Mouse (Mus musculus) liver, embryonic 15.5 days (tissue): ENCODE measurements around the gene Fan1. TPM values are rescaled to one million over a fixed set of nuclear protein-coding genes. Genes with fewer than 3 reads are reported as not detected.
A peak's percentile ranks its signal among the peaks of the same experiment; 100 is the strongest.

ENCODE experiments used
- ATAC-seq: fragments of 200-750 bp; cut with Nextera tagmentation; 2 replicates; pipeline ENCODE4 v1.8.0; 2017; ENCODE audit warnings: moderate number of reproducible peaks, mild to moderate bottlenecking, moderate library complexity; ENCODE audit not compliant: insufficient read depth
- H3K27ac ChIP-seq: fragments of 300-500 bp; sonication (generic); replicated peaks from 2 replicates; pipeline ENCODE4 v1.5.1; 2015; ENCODE audit warnings: mild to moderate bottlenecking, inconsistent platforms
- H3K27me3 ChIP-seq: fragments of 300-500 bp; sonication (generic); 2 replicates; pipeline ENCODE4 v1.6.1; 2015; ENCODE audit warnings: mild to moderate bottlenecking, inconsistent platforms
- H3K36me3 ChIP-seq: fragments of 300-500 bp; sonication (generic); replicated peaks from 2 replicates; pipeline ENCODE4 v1.6.1; 2015; ENCODE audit warnings: moderate library complexity, mild to moderate bottlenecking, inconsistent platforms
- H3K4me1 ChIP-seq: fragments of 300-500 bp; sonication (generic); replicated peaks from 2 replicates; pipeline ENCODE4 v1.6.1; 2015; ENCODE audit warnings: inconsistent platforms
- H3K4me2 ChIP-seq: fragments of 300-500 bp; sonication (generic); 2 replicates; pipeline ENCODE4 v1.6.1; 2015; ENCODE audit warnings: moderate library complexity, mild to moderate bottlenecking, inconsistent platforms
- H3K4me3 ChIP-seq: fragments of 300-500 bp; sonication (generic); replicated peaks from 2 replicates; pipeline ENCODE4 v1.5.1; 2015; ENCODE audit warnings: mild to moderate bottlenecking, inconsistent platforms
- H3K9ac ChIP-seq: fragments of 300-500 bp; sonication (generic); 2 replicates; pipeline ENCODE4 v1.6.1; 2015; ENCODE audit warnings: moderate library complexity, mild to moderate bottlenecking, inconsistent platforms
- H3K9me3 ChIP-seq: fragments of 300-500 bp; sonication (generic); replicated peaks from 2 replicates; pipeline ENCODE4 v1.6.1; 2016; ENCODE audit warnings: inconsistent platforms
- WGBS: fragments of 180-500 bp; shearing (Covaris S2); methylation state at CpG from one replicate; pipeline ENCODE4 v1.1.7; 2015; ENCODE audit warnings: mixed read lengths; ENCODE audit not compliant: insufficient replicate concordance; 5-methylcytosine and 5-hydroxymethylcytosine counted together
- polyA plus RNA-seq: library from polyadenylated mRNA; unstranded; fragments of >200 nt; fragmentation: Nextera tagmentation; extraction: Ambion mirVana; gene quantifications from 2 replicates; pipeline ENCODE4 v1.2.1, GENCODE M21; 2015

Fan1 gene
- polyA plus RNA-seq, 1 experiment from 2014 or later = 1.5 TPM

GRCm38 (mm10) chr7:64331309-64331708 lies 42.6 kb downstream of the Fan1 start:
- 65% methylated on average over 3 of the region's 3 CpGs for WGBS
- no peak for ATAC-seq
- H3K9ac ChIP-seq = no peak overlapping the region
- no peaks in the 10 kb centered on the region for H3K4me1 ChIP-seq
- H3K4me2 ChIP-seq = no peak overlapping the region
- no peaks in the 10 kb centered on the region for H3K9me3 ChIP-seq
- no peak overlapping the region for H3K4me3 ChIP-seq
- no peak overlapping the region for H3K27ac ChIP-seq
- H3K27me3 ChIP-seq = no peaks in the 10 kb centered on the region
- H3K36me3 ChIP-seq = peaks cover 13% of the 10 kb centered on the region

DNA sequence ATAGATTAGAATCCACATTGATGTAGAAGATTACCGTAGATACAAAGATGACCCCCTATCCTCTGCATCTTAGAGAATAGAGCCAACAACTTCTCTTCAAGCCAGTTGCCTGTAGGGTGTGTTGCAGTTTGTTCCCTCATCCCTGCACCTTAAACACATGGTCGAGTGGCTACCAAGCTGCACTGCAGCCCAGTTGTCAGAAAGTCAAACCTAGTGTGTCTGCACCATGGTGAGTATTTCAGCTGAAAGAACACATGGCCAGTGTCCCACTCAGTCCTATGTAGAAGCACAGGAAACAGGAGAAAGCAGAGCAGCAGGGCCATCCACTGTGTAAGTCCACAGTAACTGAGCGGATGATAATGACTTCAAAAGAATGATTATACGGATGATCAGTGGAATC lies 46.4 kb downstream of the Fan1 start:
- H3K27ac ChIP-seq = no peak overlapping the region
- H3K9me3 ChIP-seq = no peaks in the 10 kb centered on the region
- H3K4me3 ChIP-seq = no peak overlapping the region
- no peaks in the 10 kb centered on the region for H3K27me3 ChIP-seq
- H3K36me3 ChIP-seq = peaks cover 6% of the 10 kb centered on the region; the same call in 1 of the 2 replicates
- H3K4me2 ChIP-seq = no peak overlapping the region
- no peaks in the 10 kb centered on the region for H3K4me1 ChIP-seq
- WGBS = 74% methylated on average over 4 of the region's 4 CpGs
- ATAC-seq = no peak
- no peak overlapping the region for H3K9ac ChIP-seq

DNA sequence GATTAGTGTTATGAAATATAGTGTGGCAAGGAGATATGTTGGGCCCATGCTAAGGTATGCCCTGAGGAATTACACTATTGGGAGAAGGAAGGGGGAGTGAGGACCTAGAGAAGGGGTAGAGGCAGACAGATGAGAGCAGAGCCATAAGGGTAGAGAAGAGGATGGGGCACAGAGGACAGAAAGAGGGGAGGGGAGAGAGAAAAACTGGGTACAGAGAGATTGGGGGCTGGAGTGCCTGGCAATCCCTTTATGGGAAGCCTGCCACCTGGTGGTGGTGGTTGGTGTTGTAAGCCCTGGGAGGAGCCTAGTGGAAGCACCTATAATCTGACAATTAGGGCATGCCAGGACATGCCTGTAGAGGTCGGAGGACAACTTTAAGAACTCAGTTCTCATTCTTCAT lies 47.0 kb downstream of the Fan1 start:
- H3K4me3 ChIP-seq = no peak overlapping the region
- 0 out of 2 replicates have a peak, but pooled peaks have one; percentile 31 for ATAC-seq
- H3K27ac ChIP-seq = no peak overlapping the region
- WGBS = 11% methylated on average over 1 of the region's 1 CpGs
- no peaks in the 10 kb centered on the region for H3K27me3 ChIP-seq
- H3K9me3 ChIP-seq = no peaks in the 10 kb centered on the region
- H3K4me2 ChIP-seq = no peak overlapping the region
- H3K9ac ChIP-seq = no peak overlapping the region
- H3K36me3 ChIP-seq = peaks cover 6% of the 10 kb centered on the region; the same call in 1 of the 2 replicates
- no peaks in the 10 kb centered on the region for H3K4me1 ChIP-seq

DNA sequence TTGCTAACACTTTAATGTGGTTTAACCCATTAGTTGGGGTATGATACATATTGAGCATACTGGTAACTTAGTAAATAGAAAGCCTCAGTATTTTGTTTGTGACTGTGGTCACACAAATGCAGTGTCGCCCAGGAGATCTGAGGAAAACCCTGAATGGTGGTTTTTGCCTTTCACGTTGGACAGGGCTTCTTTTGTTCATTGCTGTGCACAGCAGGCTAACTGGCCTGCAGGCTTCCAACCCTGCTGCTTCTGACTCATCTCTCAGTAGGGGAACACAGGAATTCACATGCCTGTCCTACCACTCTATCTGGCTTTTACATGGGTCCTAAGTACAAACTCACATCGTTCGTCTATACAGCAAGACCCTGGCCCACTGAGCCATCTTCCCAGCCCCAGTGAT lies 52.2 kb downstream of the Fan1 start:
- no peak overlapping the region for H3K4me2 ChIP-seq
- no peaks in the 10 kb centered on the region for H3K4me1 ChIP-seq
- no peaks in the 10 kb centered on the region for H3K27me3 ChIP-seq
- H3K9me3 ChIP-seq = no peaks in the 10 kb centered on the region
- 71% methylated on average over 4 of the region's 4 CpGs for WGBS
- no peak overlapping the region for H3K27ac ChIP-seq
- ATAC-seq = no peak
- no peak overlapping the region for H3K4me3 ChIP-seq
- H3K36me3 ChIP-seq = peaks cover 13% of the 10 kb centered on the region; the same call in 1 of the 2 replicates
- H3K9ac ChIP-seq = no peak overlapping the region

GRCm38 (mm10) chr7:64321125-64321524 lies 52.8 kb downstream of the Fan1 start:
- Histone ChIP-seq H3K27ac (no peak overlapping the region), H3K9me3 (no peaks in the 10 kb centered on the region), H3K9ac (no peak overlapping the region), H3K4me2 (no peak overlapping the region), H3K4me3 (no peak overlapping the region), H3K27me3 (no peaks in the 10 kb centered on the region), H3K36me3 (peaks cover 13% of the 10 kb centered on the region; the same call in 1 of the 2 replicates), H3K4me1 (no peaks in the 10 kb centered on the region)
- WGBS = 85% methylated on average over 5 of the region's 5 CpGs
- no peak for ATAC-seq

DNA sequence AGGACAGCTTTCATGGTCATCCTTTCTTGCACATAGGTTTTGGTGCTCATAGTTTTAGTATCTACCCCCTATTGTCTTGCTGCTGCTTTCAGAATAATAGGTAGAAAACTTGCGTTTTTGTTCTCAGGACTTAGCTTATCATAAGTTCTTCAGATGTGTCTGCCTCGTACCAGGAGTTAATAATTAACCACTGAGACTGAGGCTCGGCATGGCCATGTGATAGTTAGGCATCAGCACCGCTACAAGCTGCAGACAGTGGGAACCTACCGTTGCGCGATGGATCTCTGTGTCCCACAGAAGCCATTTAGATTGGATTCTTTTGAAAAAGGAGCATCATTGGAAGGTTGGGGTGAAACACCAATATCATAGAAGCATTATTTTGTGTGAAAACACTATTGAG lies 61.1 kb downstream of the Fan1 start:
- Histone ChIP-seq H3K4me3 (no peak overlapping the region), H3K4me2 (no peak overlapping the region), H3K27me3 (no peaks in the 10 kb centered on the region), H3K9me3 (no peaks in the 10 kb centered on the region), H3K27ac (no peak overlapping the region), H3K36me3 (0 out of 2 replicates have a peak, but pooled peaks cover 4% of the 10 kb centered on the region), H3K4me1 (no peaks in the 10 kb centered on the region), H3K9ac (no peak overlapping the region)
- WGBS = 68% methylated on average over 7 of the region's 7 CpGs
- no peak for ATAC-seq

DNA sequence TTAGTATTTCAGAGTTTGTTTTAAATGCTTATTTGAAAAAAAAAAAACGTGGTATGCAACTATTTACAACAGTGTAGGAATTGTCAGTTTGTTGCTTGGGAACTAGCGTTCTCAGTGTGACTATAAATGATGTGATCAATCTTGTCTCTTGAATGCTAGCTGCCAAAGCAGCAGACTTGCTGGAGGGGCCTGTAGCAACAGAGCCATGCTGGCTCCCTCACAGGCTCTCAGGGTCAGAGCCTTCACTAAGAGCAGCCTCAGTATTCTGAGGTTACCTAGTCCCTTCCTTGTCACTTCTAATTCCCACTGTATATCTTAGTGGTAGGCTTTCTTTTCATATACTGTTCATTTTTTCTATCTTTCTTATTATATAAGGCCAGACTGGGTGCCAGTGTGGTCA lies 63.1 kb downstream of the Fan1 start:
- Histone ChIP-seq H3K4me1 (no peaks in the 10 kb centered on the region), H3K9ac (no peak overlapping the region), H3K27ac (no peak overlapping the region), H3K27me3 (no peaks in the 10 kb centered on the region), H3K9me3 (no peaks in the 10 kb centered on the region), H3K36me3 (0 out of 2 replicates have a peak, but pooled peaks cover 4% of the 10 kb centered on the region), H3K4me3 (no peak overlapping the region), H3K4me2 (no peak overlapping the region)
- ATAC-seq = no peak
- WGBS = 55% methylated on average over 2 of the region's 2 CpGs

DNA sequence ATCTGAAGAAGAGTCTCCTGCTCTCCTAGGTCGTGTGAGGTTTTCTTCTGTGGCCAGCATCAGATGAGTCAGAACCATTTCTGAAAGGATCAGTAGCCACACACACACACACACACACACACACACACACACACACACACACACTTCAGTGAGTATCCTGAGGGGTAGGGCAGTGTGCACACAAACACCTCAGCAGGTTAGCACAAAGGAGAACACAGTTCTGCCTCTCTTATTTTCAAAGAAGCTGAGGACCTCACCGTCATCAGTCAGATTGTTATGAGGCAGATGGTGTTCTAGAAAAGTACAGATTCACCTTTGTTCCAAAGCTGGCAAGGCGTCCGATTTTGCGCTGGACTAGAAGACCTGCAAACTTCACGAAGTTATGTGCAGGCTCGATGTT lies 63.7 kb downstream of the Fan1 start:
- no peaks in the 10 kb centered on the region for H3K4me1 ChIP-seq
- 73% methylated on average over 7 of the region's 7 CpGs for WGBS
- H3K9me3 ChIP-seq = no peaks in the 10 kb centered on the region
- no peak for ATAC-seq
- H3K4me3 ChIP-seq = no peak overlapping the region
- no peak overlapping the region for H3K4me2 ChIP-seq
- H3K27ac ChIP-seq = no peak overlapping the region
- no peak overlapping the region for H3K9ac ChIP-seq
- H3K36me3 ChIP-seq = 0 out of 2 replicates have a peak, but pooled peaks cover 4% of the 10 kb centered on the region
- no peaks in the 10 kb centered on the region for H3K27me3 ChIP-seq

Other genes with a start within 250 kb of the Fan1 start
- not detected in 2 replicates for gene Trpm1, start 220.3 kb downstream of the Fan1 start, polyA plus RNA-seq
- gene Mtmr10, start 86.4 kb downstream of the Fan1 start, polyA plus RNA-seq = 3.0 and 3.7 TPM in 2 replicates
- gene Mphosph10, start 18.2 kb upstream of the Fan1 start, polyA plus RNA-seq = 17.9 and 21.1 TPM in 2 replicates
- 38.2 and 45.5 TPM in 2 replicates for gene Mcee, start 18.5 kb upstream of the Fan1 start, polyA plus RNA-seq
- 0.09 and 0.16 TPM in 2 replicates for gene Apba2, start 127.6 kb upstream of the Fan1 start, polyA plus RNA-seq